Mouse (Mus musculus): ENCODE results near the gene Ascc3. TPM values are rescaled to one million over a fixed set of nuclear protein-coding genes. Genes with fewer than 3 reads are reported as not detected.

Ascc3 gene
- polyA plus RNA-seq, 1 experiment from 2014 or later: 17.4 TPM

DNA sequence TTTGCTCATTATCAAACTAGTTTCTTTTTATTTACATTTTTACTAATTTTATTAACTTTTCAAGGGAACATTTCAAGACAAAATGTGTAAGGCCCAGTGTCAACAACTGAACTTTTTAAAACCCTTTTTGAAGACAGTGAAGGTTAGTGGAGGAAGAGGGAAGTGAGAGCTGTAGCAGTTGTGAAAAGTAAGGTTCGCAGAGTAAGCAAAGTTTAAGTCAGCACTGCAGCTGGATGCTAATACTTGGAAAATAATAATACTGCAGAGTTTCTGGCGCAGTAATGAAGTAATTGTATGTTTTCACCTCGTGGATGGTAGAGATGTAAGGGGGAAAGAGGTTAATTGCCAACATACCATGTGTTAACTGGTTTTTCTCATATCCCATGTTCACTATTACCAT, 112.4 kb downstream of the Ascc3 start:
- no peak for ATAC-seq (ENCODE audit: low FRiP score)
- WGBS: 88% methylated on average over 3 of the region's 3 CpGs

DNA sequence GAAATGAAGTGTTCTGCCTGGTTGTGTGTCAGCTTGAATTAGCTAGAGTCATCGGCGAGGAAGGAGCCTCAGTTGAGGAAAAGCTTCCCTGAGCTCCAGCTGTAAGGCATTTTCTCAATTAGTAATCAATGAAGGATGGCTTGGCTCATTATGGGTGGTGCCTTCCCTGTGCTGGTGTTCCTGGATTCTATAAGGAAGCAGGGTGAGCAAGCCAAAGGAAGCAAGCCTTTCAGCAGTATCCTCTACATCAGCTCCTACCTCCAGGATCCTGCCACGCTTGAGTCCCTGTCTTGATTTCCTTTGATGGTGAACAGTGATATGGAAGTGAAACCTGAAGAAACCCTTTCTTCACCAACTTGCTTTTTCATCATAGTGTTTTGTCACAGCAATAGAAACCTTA, 118.8 kb downstream of the Ascc3 start:
- ATAC-seq (ENCODE audit: low FRiP score): no peak
- no peaks in the 10 kb centered on the region for H3K27me3 ChIP-seq (ENCODE audit: control insufficient read depth, insufficient read depth, low read length)
- no peaks in the 10 kb centered on the region for H3K4me1 ChIP-seq (ENCODE audit: control insufficient read depth, insufficient read depth, low read length)

More for the DNA sequence above, 112.4 kb downstream of the Ascc3 start:
- Histone ChIP-seq H3K36me3 (ENCODE audit: control insufficient read depth, insufficient read depth, low read length) (no peaks in the 10 kb centered on the region), H3K4me3 (ENCODE audit: low read depth, low read length) (no peak overlapping the region), H3K27ac (ENCODE audit: low read depth, low read length) (no peak overlapping the region), H3K4me2 (no peak overlapping the region), H3K9me3 (ENCODE audit: control insufficient read depth, low read length) (no peaks in the 10 kb centered on the region), H3K4me1 (ENCODE audit: control insufficient read depth, insufficient read depth, low read length) (no peaks in the 10 kb centered on the region), H3K9ac (ENCODE audit: low read length) (no peak overlapping the region), H3K27me3 (ENCODE audit: control insufficient read depth, insufficient read depth, low read length) (no peaks in the 10 kb centered on the region)
- DNase-seq (ENCODE audit: low spot score, missing footprints): no peak

DNA sequence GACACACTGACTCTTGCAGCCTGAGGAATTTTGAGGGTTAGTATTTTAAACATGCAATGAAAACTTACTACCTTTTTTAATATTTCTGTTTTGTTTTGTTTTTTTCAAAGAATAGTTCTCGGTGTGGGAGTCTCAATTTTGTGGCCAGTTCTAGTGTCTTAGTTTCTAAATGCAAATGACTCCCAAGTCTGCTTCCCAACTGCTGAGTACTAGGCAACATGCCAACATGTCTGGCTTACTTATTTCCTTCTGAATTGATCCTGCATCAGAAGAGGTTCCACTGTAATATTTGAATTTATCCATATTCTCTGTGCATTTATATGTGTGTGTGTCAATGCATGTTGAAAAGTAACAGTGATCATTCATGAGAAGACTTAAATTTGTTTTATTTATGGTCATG, 119.3 kb downstream of the Ascc3 start:
- Histone ChIP-seq H3K9ac (ENCODE audit: low read length) (no peak overlapping the region), H3K9me3 (ENCODE audit: control insufficient read depth, low read length) (no peaks in the 10 kb centered on the region), H3K4me2 (no peak overlapping the region), H3K4me1 (ENCODE audit: control insufficient read depth, insufficient read depth, low read length) (no peaks in the 10 kb centered on the region), H3K36me3 (ENCODE audit: control insufficient read depth, insufficient read depth, low read length) (no peaks in the 10 kb centered on the region), H3K27ac (ENCODE audit: low read depth, low read length) (no peak overlapping the region), H3K27me3 (ENCODE audit: control insufficient read depth, insufficient read depth, low read length) (no peaks in the 10 kb centered on the region), H3K4me3 (ENCODE audit: low read depth, low read length) (no peak overlapping the region)
- WGBS: 94% methylated on average over 1 of the region's 1 CpGs
- ATAC-seq (ENCODE audit: low FRiP score) (no peak), DNase-seq (ENCODE audit: low spot score, missing footprints) (no peak)

More for the DNA sequence above, 118.8 kb downstream of the Ascc3 start:
- no peak for DNase-seq (ENCODE audit: low spot score, missing footprints)
- H3K9me3 ChIP-seq (ENCODE audit: control insufficient read depth, low read length): no peaks in the 10 kb centered on the region
- no peak overlapping the region for H3K9ac ChIP-seq (ENCODE audit: low read length)
- no peak overlapping the region for H3K4me2 ChIP-seq
- H3K27ac ChIP-seq (ENCODE audit: low read depth, low read length): no peak overlapping the region
- no peak overlapping the region for H3K4me3 ChIP-seq (ENCODE audit: low read depth, low read length)
- 83% methylated on average over 3 of the region's 3 CpGs for WGBS
- H3K36me3 ChIP-seq (ENCODE audit: control insufficient read depth, insufficient read depth, low read length): no peaks in the 10 kb centered on the region

DNA sequence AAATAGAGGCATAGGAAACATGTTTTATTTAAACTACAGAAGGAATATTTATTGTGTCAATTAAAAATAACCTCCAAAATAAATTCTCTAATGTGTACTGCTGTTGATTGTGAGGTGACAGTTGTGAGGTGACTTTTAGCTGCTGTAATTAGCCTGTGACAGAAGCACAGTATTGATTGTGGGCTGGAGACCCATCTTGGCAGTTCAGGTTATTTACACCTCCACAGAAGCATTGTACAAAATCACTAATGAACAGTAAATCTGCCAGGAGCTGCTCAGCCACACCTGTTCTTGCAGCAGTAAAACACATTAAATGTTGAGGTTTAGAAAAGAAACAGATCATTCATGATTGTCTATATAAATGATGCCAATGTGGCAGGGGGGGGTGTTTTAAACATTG, 141.0 kb downstream of the Ascc3 start:
- no peak for ATAC-seq (ENCODE audit: low FRiP score)
- no peaks in the 10 kb centered on the region for H3K27me3 ChIP-seq (ENCODE audit: control insufficient read depth, insufficient read depth, low read length)
- no peak overlapping the region for H3K4me2 ChIP-seq
- no peak overlapping the region for H3K4me3 ChIP-seq (ENCODE audit: low read depth, low read length)
- no peaks in the 10 kb centered on the region for H3K9me3 ChIP-seq (ENCODE audit: control insufficient read depth, low read length)
- H3K27ac ChIP-seq (ENCODE audit: low read depth, low read length): no peak overlapping the region
- H3K9ac ChIP-seq (ENCODE audit: low read length): no peak overlapping the region
- H3K36me3 ChIP-seq (ENCODE audit: control insufficient read depth, insufficient read depth, low read length): no peaks in the 10 kb centered on the region
- no peaks in the 10 kb centered on the region for H3K4me1 ChIP-seq (ENCODE audit: control insufficient read depth, insufficient read depth, low read length)
- no peak for DNase-seq (ENCODE audit: low spot score, missing footprints)

DNA sequence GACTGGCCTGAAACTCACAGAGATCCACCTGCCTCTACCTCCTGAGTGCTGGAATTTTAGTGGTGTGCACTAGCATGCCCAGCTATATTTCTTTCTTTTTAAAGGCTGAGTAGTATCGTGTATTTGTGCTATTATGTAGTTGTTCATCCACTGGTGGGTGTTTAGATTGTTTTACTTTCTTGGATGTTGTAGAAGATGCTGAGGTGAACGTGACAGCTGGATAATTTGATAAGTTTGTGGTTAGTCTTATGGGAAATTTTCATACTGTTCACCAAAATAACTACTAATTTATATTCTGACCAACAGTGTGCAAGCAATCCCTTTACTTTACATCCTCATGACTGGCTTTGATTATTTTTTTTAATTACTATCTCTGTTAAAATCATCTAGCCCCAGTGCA, 169.6 kb downstream of the Ascc3 start:
- H3K27me3 ChIP-seq (ENCODE audit: control insufficient read depth, insufficient read depth, low read length): no peaks in the 10 kb centered on the region
- no peak overlapping the region for H3K9ac ChIP-seq (ENCODE audit: low read length)
- H3K9me3 ChIP-seq (ENCODE audit: control insufficient read depth, low read length): no peaks in the 10 kb centered on the region
- no peak overlapping the region for H3K4me2 ChIP-seq
- H3K36me3 ChIP-seq (ENCODE audit: control insufficient read depth, insufficient read depth, low read length): no peaks in the 10 kb centered on the region
- DNase-seq (ENCODE audit: low spot score, missing footprints): no peak
- 90% methylated on average over 2 of the region's 2 CpGs for WGBS
- H3K4me1 ChIP-seq (ENCODE audit: control insufficient read depth, insufficient read depth, low read length): no peaks in the 10 kb centered on the region
- no peak for ATAC-seq (ENCODE audit: low FRiP score)
- H3K4me3 ChIP-seq (ENCODE audit: low read depth, low read length): no peak overlapping the region
- no peak overlapping the region for H3K27ac ChIP-seq (ENCODE audit: low read depth, low read length)

DNA sequence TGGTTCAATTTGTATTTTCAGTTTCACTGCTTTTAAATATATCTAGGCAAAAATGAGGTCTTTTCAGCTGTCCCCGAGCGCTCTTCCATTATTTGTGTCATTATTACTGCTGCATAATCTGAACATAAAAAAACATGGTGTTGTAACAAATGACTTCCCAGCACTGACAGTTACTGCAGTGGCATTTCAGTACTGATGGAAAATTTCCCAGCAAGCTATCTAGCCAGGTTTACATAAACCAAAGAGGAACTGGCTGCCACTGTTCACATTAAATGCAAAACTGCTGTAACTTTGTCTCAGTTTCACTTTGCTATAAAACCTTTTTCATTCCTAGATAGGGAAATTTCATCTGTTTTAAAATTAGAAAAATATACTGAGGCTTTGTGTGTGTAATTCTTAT, 170.5 kb downstream of the Ascc3 start:
- Histone ChIP-seq H3K36me3 (ENCODE audit: control insufficient read depth, insufficient read depth, low read length) (no peaks in the 10 kb centered on the region), H3K27me3 (ENCODE audit: control insufficient read depth, insufficient read depth, low read length) (no peaks in the 10 kb centered on the region), H3K27ac (ENCODE audit: low read depth, low read length) (no peak overlapping the region), H3K9ac (ENCODE audit: low read length) (no peak overlapping the region), H3K9me3 (ENCODE audit: control insufficient read depth, low read length) (no peaks in the 10 kb centered on the region), H3K4me3 (ENCODE audit: low read depth, low read length) (no peak overlapping the region), H3K4me2 (no peak overlapping the region), H3K4me1 (ENCODE audit: control insufficient read depth, insufficient read depth, low read length) (no peaks in the 10 kb centered on the region)
- 95% methylated on average over 2 of the region's 2 CpGs for WGBS
- no peak for DNase-seq (ENCODE audit: low spot score, missing footprints)
- ATAC-seq (ENCODE audit: low FRiP score): no peak

DNA sequence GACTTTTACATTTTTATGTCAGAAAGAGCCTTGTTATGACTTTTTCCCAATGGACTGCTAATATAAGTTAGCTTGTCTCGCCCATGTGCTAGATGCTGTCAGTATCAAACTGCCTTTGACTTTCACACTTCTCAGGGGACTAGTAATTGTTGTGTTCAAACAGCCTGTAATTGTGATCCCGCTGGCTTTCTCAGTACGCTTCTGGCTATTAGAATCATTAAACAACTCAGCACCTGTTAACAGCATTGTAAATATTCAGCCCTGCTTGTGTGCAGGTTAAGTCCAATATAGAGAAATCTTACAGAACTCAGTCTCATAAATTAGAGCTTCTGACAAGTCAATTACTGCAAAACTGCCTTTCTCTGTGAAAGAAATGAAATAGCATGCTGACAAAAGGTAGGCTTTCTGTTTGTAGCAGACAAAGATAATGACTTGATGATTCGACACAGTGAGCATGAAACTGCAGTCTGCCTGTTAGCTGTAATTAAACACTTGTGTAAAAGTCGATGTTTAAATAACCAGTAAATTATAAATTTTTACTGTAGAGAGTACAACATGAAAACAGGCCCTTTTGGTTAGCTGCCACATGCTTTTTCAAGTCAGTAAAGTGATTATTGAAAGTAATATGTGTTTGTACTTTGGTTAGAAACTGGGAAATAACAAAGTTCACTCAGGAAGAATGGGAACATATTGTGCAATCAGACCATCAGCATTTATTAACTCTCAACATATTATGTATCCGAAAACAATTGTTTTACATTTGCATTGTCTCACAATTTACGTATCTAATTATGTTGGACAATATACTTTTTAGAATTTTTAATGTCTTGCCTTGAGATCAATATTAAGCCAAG, 171.2 kb downstream of the Ascc3 start:
- H3K27me3 ChIP-seq (ENCODE audit: control insufficient read depth, insufficient read depth, low read length): no peaks in the 10 kb centered on the region
- no peak for ATAC-seq (ENCODE audit: low FRiP score)

DNA sequence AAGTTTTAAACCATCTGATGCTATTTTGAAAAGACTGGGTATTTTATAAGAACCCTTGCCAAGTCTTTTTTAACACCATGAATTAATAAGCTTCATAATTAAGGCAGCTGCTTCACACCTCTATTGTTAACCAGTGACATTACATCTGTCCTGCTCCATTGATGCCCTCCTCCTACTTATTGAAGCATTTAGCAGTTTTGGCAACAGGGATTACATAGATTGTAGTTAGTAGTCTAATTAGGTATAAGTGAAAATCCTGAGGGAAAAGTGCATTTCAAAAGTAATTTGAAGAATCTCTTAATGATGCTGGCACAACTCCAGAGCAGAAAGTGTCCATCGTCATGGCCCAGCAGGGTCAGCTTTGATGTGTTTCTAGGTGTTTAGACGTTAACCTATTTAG, 180.3 kb downstream of the Ascc3 start:
- no peak overlapping the region for H3K27ac ChIP-seq (ENCODE audit: low read depth, low read length)
- no peak overlapping the region for H3K9ac ChIP-seq (ENCODE audit: low read length)
- no peaks in the 10 kb centered on the region for H3K4me1 ChIP-seq (ENCODE audit: control insufficient read depth, insufficient read depth, low read length)
- H3K9me3 ChIP-seq (ENCODE audit: control insufficient read depth, low read length): no peaks in the 10 kb centered on the region
- DNase-seq (ENCODE audit: low spot score, missing footprints): no peak
- H3K4me2 ChIP-seq: no peak overlapping the region
- ATAC-seq (ENCODE audit: low FRiP score): no peak
- no peaks in the 10 kb centered on the region for H3K27me3 ChIP-seq (ENCODE audit: control insufficient read depth, insufficient read depth, low read length)
- WGBS: 79% methylated on average over 2 of the region's 2 CpGs
- no peaks in the 10 kb centered on the region for H3K36me3 ChIP-seq (ENCODE audit: control insufficient read depth, insufficient read depth, low read length)
- H3K4me3 ChIP-seq (ENCODE audit: low read depth, low read length): no peak overlapping the region

More for the DNA sequence above, 171.2 kb downstream of the Ascc3 start:
- no peaks in the 10 kb centered on the region for H3K4me1 ChIP-seq (ENCODE audit: control insufficient read depth, insufficient read depth, low read length)
- H3K27ac ChIP-seq (ENCODE audit: low read depth, low read length): no peak overlapping the region
- H3K4me3 ChIP-seq (ENCODE audit: low read depth, low read length): no peak overlapping the region
- H3K9me3 ChIP-seq (ENCODE audit: control insufficient read depth, low read length): no peaks in the 10 kb centered on the region
- H3K9ac ChIP-seq (ENCODE audit: low read length): no peak overlapping the region
- no peaks in the 10 kb centered on the region for H3K36me3 ChIP-seq (ENCODE audit: control insufficient read depth, insufficient read depth, low read length)
- no peak overlapping the region for H3K4me2 ChIP-seq
- WGBS: 73% methylated on average over 7 of the region's 7 CpGs
- no peak for DNase-seq (ENCODE audit: low spot score, missing footprints)

DNA sequence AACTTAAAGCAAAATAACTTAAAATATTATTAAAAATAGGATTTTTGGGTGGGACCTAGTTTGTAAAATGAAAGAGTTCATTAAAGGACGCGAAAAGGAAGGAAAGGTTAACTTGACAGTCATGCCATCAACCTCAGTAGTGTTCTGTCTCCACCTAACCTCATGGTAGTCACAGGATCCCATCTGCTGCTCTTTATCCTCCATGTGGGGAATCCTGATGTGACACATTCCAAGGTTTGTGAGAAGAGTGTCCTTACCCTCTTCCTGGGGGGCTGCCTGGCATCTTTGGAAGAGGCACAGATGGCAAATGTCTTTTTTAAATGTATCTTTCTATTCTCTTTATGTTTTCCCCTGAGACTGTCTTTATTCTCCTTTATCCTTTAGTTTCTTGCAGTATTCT, 181.4 kb downstream of the Ascc3 start:
- WGBS: 91% methylated on average over 2 of the region's 2 CpGs
- no peaks in the 10 kb centered on the region for H3K27me3 ChIP-seq (ENCODE audit: control insufficient read depth, insufficient read depth, low read length)
- no peaks in the 10 kb centered on the region for H3K4me1 ChIP-seq (ENCODE audit: control insufficient read depth, insufficient read depth, low read length)
- ATAC-seq (ENCODE audit: low FRiP score): no peak
- no peak overlapping the region for H3K27ac ChIP-seq (ENCODE audit: low read depth, low read length)
- DNase-seq (ENCODE audit: low spot score, missing footprints): no peak
- no peaks in the 10 kb centered on the region for H3K36me3 ChIP-seq (ENCODE audit: control insufficient read depth, insufficient read depth, low read length)
- no peaks in the 10 kb centered on the region for H3K9me3 ChIP-seq (ENCODE audit: control insufficient read depth, low read length)
- no peak overlapping the region for H3K9ac ChIP-seq (ENCODE audit: low read length)
- H3K4me3 ChIP-seq (ENCODE audit: low read depth, low read length): no peak overlapping the region
- H3K4me2 ChIP-seq: no peak overlapping the region

All from midbrain, embryonic 11.5 days (tissue).